Mouse (Mus musculus) hindbrain, embryonic 11.5 days (tissue): ENCODE data around the gene Cacng4. TPM values are rescaled to one million over a fixed set of nuclear protein-coding genes. Genes with fewer than 3 reads are reported as not detected.
A peak's percentile ranks its signal among the peaks of the same experiment; 100 is the strongest.

ENCODE experiments used
- ATAC-seq: fragments of 200-750 bp; cut with Nextera tagmentation; 2 replicates; pipeline ENCODE4 v1.8.0; 2017; ENCODE audit warnings: mild to moderate bottlenecking, moderate TSS enrichment, moderate library complexity; ENCODE audit not compliant: low FRiP score
- DNase-seq: peaks from one replicate; pipeline ENCODE4 v3.0.0-alpha.2; 2015; ENCODE audit warnings: low spot score
- H3K27ac ChIP-seq: fragments of 300-500 bp; sonication (generic); 2 replicates; pipeline ENCODE4 v1.5.1; 2014; ENCODE audit warnings: mild to moderate bottlenecking, low read depth, low read length
- H3K27me3 ChIP-seq: fragments of 300-500 bp; sonication (generic); 2 replicates; pipeline ENCODE4 v1.6.1; 2014; ENCODE audit warnings: mild to moderate bottlenecking, low read length, moderate library complexity, mixed read lengths; ENCODE audit not compliant: control insufficient read depth, insufficient read depth
- H3K36me3 ChIP-seq: fragments of 300-500 bp; sonication (generic); 2 replicates; pipeline ENCODE4 v1.6.1; 2014; ENCODE audit warnings: mild to moderate bottlenecking, low read length, moderate library complexity, mixed read lengths; ENCODE audit not compliant: control insufficient read depth, insufficient read depth
- H3K4me1 ChIP-seq: fragments of 300-500 bp; sonication (generic); replicated peaks from 2 replicates; pipeline ENCODE4 v1.6.1; 2014; ENCODE audit warnings: low read length, mixed read lengths; ENCODE audit not compliant: control insufficient read depth, insufficient read depth
- H3K4me2 ChIP-seq: fragments of 300-500 bp; sonication (generic); replicated peaks from 2 replicates; pipeline ENCODE4 v1.6.1; 2014; ENCODE audit warnings: mild to moderate bottlenecking, low read depth, low read length
- H3K4me3 ChIP-seq: fragments of 300-500 bp; sonication (generic); 2 replicates; pipeline ENCODE4 v1.5.1; 2014; ENCODE audit warnings: low read depth, low read length
- H3K9ac ChIP-seq: fragments of 300-500 bp; sonication (generic); 2 replicates; pipeline ENCODE4 v1.6.1; 2014; ENCODE audit warnings: low read depth, low read length
- H3K9me3 ChIP-seq: fragments of 300-500 bp; sonication (generic); 2 replicates; pipeline ENCODE4 v1.6.1; 2016; ENCODE audit warnings: low read length; ENCODE audit not compliant: control insufficient read depth
- WGBS: fragments of 180-500 bp; shearing (Covaris S2); extraction: QIAGEN DNeasy Blood & Tissue Kit; methylation state at CpG from one replicate; pipeline ENCODE4 v1.1.7; 2014; 5-methylcytosine and 5-hydroxymethylcytosine counted together
- polyA plus RNA-seq: library from polyadenylated mRNA; unstranded; fragments of >200 nt; fragmentation: Nextera tagmentation; extraction: Ambion mirVana; gene quantifications from 2 replicates; pipeline ENCODE4 v1.2.1, GENCODE M21; 2014

Cacng4 gene
- polyA plus RNA-seq, 1 experiment from 2014 or later: 30.7 TPM

DNA sequence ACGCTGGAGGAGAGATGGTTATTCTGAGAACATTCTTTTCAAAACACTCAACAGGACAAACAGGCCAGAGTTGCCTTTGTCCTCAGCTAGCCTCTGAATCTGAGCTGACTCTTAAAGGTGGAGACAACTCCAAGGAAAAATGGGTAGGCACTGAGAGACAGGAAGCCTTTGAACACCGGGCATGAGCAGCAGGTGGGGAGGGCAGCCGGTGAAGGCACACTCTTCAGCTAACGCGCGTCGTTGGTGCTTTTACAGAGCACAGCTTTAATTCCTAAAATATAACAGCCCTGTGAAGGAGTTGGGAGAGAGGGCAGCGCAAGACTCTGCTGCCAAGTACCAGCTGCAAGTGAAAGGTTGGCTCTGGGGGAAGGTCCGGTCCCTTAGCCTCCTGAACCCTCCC lies 5.0 kb upstream of the Cacng4 start:
- 26% methylated on average over 9 of the region's 9 CpGs for WGBS
- Histone ChIP-seq H3K9ac (no peak overlapping the region), H3K9me3 (no peaks in the 10 kb centered on the region), H3K36me3 (no peaks in the 10 kb centered on the region), H3K4me1 (peaks cover 13% of the 10 kb centered on the region), H3K4me2 (no peak overlapping the region; the same call in 1 of the 2 replicates), H3K27ac (no peak overlapping the region), H3K4me3 (no peak overlapping the region), H3K27me3 (peaks cover 2% of the 10 kb centered on the region; the same call in 1 of the 2 replicates)
- DNase-seq (no peak), ATAC-seq (no peak)

DNA sequence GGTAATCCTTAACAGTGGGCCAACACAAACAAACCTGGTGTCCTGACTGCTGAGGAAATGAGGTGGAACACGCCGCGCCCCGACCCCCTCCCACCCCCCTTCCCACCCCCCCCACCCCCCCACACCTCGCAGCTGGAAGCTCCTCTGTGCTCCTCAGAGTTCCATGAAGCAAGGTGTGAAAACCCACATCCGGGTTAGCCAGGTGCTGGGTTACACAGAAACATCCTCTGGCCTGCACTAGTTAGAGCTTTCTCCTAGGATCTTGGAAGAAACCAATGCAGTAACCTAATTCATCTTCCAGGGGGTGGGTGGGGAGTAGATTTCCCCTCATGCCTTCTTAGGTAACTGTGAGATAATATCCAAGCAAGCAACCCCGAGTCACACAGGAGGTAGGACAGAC lies 2.0 kb upstream of the Cacng4 start:
- Histone ChIP-seq H3K36me3 (no peaks in the 10 kb centered on the region), H3K4me3 (no peak overlapping the region), H3K4me1 (peaks cover 21% of the 10 kb centered on the region), H3K9ac (no peak overlapping the region), H3K9me3 (no peaks in the 10 kb centered on the region), H3K27ac (no peak overlapping the region), H3K4me2 (no peak overlapping the region), H3K27me3 (peaks cover 2% of the 10 kb centered on the region; the same call in 1 of the 2 replicates)
- DNase-seq: no peak
- no peak for ATAC-seq
- 52% methylated on average over 6 of the region's 7 CpGs for WGBS

DNA sequence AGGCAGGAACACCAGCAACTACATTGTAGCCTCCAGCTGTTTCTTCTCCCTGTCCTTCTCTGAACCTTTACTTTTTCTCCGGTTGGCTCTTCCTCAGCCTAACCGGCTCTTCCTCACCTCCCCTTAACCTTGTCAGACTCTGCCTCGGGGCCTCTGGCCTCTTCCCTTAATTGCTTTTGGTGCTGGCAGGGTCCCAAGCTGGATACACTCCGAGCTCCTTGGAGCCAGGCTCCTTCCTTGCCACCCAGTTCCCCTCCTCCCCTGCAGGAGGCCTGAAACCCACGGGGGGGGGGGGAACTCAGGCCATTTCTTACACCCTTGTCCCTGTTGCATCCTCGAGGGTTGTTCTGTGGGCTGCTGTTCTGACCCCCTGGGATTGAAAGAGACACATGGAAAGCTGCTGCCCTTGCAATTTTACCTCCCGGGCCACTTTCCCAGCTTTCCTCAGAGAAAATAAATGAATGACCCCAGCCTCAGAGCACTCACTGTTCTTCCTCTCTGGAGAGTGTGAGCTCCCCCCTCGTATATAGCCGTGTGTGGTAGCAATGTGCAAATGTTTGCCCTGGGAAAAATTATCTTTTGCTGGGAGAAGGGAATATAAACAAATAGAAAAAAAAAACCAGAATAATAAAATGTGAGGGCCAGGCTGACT lies 1.2 kb upstream of the Cacng4 start:
- Histone ChIP-seq H3K4me2 (peak overlapping the region; percentile 87), H3K27me3 (peaks cover 2% of the 10 kb centered on the region; the same call in 1 of the 2 replicates), H3K4me3 (peak overlapping the region; percentile 60; the same call in 1 of the 2 replicates), H3K4me1 (peaks cover 21% of the 10 kb centered on the region), H3K9me3 (no peaks in the 10 kb centered on the region), H3K9ac (no peak overlapping the region), H3K36me3 (no peaks in the 10 kb centered on the region), H3K27ac (peak overlapping the region; percentile 89; the same call in 1 of the 2 replicates)
- 5% methylated on average over 9 of the region's 9 CpGs for WGBS
- peak; percentile 42 for DNase-seq
- ATAC-seq: no peak

DNA sequence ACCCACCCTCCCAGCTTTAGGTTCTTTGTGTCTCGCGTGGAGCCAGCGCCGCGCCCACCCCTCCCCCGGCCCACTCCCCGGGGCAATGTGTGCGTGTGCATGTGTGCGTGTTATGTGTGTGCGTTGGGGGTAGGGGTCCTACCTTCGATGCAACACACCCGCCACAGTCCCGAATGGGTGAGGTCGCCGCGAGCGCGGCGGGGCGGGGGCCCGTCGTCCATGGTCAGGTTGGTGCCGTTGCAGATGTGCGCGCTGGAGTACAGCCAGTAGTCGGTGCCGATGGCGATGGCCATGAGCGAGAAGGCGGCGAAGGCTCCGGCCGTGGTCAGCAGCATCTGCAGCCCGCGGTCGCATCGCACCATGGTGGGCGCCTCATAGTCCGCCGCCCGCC lies 259 bp downstream of the Cacng4 start:
- H3K9me3 ChIP-seq: no peaks in the 10 kb centered on the region
- H3K9ac ChIP-seq: peak overlapping the region; percentile 73
- WGBS: 1% methylated on average over 35 of the region's 41 CpGs
- H3K4me1 ChIP-seq: peaks cover 18% of the 10 kb centered on the region
- ATAC-seq (peak; percentile 56), DNase-seq (peak; percentile 68)
- no peaks in the 10 kb centered on the region for H3K36me3 ChIP-seq
- peaks cover 2% of the 10 kb centered on the region; the same call in 1 of the 2 replicates for H3K27me3 ChIP-seq
- H3K4me3 ChIP-seq: peak overlapping the region; percentile 60
- H3K27ac ChIP-seq: peak overlapping the region; percentile 89
- peak overlapping the region; percentile 87 for H3K4me2 ChIP-seq

DNA sequence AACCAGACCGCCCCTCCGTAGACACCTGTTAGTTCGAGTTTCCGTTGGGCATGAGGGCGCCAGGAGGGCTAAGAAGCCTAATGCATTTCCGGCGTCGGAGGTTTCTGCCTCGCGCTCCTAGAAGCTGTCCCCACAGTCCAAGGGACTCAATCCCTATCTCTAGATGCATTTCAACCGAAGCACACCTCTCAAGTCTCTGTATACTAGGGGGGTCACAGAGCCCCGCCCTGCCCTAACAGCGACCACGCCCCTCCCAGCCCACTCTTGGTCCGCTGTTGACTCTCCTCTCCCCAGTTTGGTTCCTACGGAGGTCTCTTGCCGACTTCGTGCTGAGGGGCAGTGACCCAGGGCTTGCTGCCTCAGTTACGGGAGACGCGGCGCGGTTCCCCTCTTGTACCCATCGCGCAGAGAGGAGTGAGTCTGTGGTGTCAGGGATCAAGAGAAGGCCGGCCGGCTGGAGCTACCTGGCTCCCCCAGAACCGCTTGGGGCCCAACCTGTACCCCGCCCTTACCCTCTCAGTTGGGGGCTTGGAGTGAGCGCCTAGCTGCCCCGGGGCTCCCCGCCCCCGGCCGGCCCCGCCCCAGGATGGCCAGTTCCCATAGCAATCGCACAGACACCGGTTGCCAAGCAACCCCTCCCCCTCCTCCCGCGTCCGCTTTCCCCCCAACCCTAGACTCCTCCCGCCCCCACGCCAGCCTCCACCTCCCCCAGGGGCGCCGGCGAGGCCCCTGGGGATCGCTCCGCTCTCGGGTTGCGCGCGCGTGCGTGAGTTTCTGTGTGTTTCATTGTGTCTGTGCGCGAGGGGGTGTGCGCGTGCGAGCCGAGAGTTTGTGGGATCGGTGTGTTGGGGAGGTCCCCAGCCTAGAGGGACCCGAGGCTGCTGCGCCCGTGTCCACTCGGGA lies 906 bp downstream of the Cacng4 start:
- H3K9ac ChIP-seq: peak overlapping the region; percentile 73
- peaks cover 2% of the 10 kb centered on the region; the same call in 1 of the 2 replicates for H3K27me3 ChIP-seq
- DNase-seq: peak; percentile 82
- no peaks in the 10 kb centered on the region for H3K36me3 ChIP-seq
- H3K4me1 ChIP-seq: peaks cover 18% of the 10 kb centered on the region; the same call in 1 of the 2 replicates
- H3K4me3 ChIP-seq: peak overlapping the region; percentile 60
- H3K4me2 ChIP-seq: peak overlapping the region; percentile 87
- H3K27ac ChIP-seq: peak overlapping the region; percentile 89
- H3K9me3 ChIP-seq: no peaks in the 10 kb centered on the region
- ATAC-seq: peak; percentile 77
- WGBS: under 1% methylated on average over 54 of the region's 64 CpGs

DNA sequence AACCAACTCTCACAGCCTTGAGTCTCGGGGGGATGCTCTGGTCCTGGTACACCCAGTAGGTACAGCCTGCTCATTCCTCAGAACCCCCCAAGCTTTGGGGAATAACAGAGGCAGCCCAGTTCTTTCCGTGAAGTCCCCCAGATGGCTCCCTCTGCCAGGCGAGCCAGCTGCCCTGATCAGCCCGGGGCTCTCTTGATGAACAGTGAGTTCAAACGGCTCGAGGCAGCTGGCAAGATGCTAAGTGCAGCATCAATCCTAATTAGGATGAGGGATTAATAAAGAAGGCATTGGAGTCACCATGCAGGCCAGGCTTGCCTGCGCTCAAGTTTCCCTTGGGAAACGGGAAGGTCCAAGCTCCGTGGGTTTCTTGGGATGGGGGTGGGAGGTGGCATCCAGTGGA lies 2.2 kb downstream of the Cacng4 start:
- peak; percentile 39 for ATAC-seq
- peak overlapping the region; percentile 89 for H3K27ac ChIP-seq
- no peaks in the 10 kb centered on the region for H3K9me3 ChIP-seq
- DNase-seq: peak; percentile 62
- H3K4me1 ChIP-seq: peaks cover 14% of the 10 kb centered on the region; the same call in 1 of the 2 replicates
- peak overlapping the region; percentile 60 for H3K4me3 ChIP-seq
- no peak overlapping the region for H3K9ac ChIP-seq
- H3K27me3 ChIP-seq: no peaks in the 10 kb centered on the region; the same call in 1 of the 2 replicates
- 24% methylated on average over 9 of the region's 9 CpGs for WGBS
- H3K36me3 ChIP-seq: no peaks in the 10 kb centered on the region
- peak overlapping the region; percentile 87 for H3K4me2 ChIP-seq

DNA sequence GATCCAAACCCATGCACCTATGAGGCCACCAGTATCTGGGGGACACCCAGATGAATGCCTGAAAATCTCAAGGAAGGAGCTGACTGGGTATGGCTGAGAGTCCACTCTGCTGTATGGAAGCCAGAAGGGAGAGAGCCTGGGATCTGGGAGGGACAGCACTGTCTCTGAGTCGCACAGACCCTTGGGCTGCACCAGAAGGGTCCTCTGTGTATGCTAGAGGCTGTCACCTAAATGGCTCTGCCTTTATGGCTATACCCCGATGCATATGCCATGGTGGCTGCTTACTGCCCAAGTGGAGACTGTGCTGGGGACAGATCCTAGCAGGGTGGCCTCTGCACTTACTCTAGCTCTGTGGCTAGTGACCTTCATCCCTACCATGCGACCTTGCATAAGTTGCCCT lies 8.6 kb downstream of the Cacng4 start:
- H3K4me3 ChIP-seq: no peak overlapping the region
- H3K9me3 ChIP-seq: no peaks in the 10 kb centered on the region
- peak overlapping the region; percentile 20; the same call in 1 of the 2 replicates for H3K27ac ChIP-seq
- no peak overlapping the region for H3K9ac ChIP-seq
- WGBS: 77% methylated on average over 3 of the region's 3 CpGs
- peak; percentile 44; the same call in 1 of the 2 replicates for ATAC-seq
- no peaks in the 10 kb centered on the region for H3K27me3 ChIP-seq
- no peaks in the 10 kb centered on the region for H3K4me1 ChIP-seq
- peak; percentile 38 for DNase-seq
- no peaks in the 10 kb centered on the region for H3K36me3 ChIP-seq
- H3K4me2 ChIP-seq: no peak overlapping the region

DNA sequence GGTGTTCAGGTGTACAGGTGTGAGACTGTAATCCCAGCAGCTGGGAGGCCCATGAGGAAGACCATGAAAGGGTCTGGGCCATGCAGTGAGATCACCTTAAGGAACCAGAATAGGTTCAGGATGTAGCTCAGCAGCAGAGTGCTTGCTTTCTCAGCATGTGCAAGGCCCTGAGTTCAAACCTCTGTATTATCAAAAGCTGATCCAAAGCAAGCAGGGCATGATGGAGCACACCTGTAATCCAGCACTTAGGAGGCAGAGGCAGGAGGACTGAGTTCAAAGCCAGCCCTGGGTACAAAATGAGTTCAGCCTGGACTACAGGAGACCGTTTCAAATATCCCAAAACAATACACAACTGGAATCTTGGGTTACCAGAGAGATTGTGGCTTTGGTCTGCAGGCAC lies 9.1 kb downstream of the Cacng4 start:
- Histone ChIP-seq H3K9ac (no peak overlapping the region), H3K27me3 (no peaks in the 10 kb centered on the region), H3K4me1 (no peaks in the 10 kb centered on the region), H3K4me2 (no peak overlapping the region), H3K4me3 (no peak overlapping the region), H3K27ac (no peak overlapping the region), H3K36me3 (no peaks in the 10 kb centered on the region), H3K9me3 (no peaks in the 10 kb centered on the region)
- WGBS: 93% methylated on average over 1 of the region's 1 CpGs
- ATAC-seq (peak; percentile 20; the same call in 1 of the 2 replicates), DNase-seq (peak; percentile 46)
